ENCODE assay signal across 16 mouse cellular contexts in genomic region chr6:121014339-121014738, GRCm38 (mm10).
DNase-seq lines count a peak whose midpoint lies in the region; ATAC-seq lines count a peak whose summit lies in the region.
"Had no signal": no experiment of that assay in that cellular context is flagged by ENCODE, and none has a peak within 500 bp of the region (broad histone marks: within the 10 kb centered on the region; RNA-seq: fewer than 3 reads in every experiment).

No protein-coding gene starts in this region.

- DNase-seq in heart, adult 8-10 months (ENCODE audit: low spot score): peak; percentile 51
- DNase-seq in heart, postnatal 14 days: no peak
- DNase-seq in lung, postnatal 14 days: no peak
- no peak for DNase-seq in forebrain, embryonic 10.5 days (ENCODE audit: extremely low spot score, low spot score)
- DNase-seq: adrenal gland, adult 8-10 months; cerebellum, adult 11-12 months; kidney, adult 9 months had no signal

- H3K9ac ChIP-seq in lung, embryonic 16.5 days (ENCODE audit: low read length): no peak overlapping the region
- 0 out of 2 replicates have a peak overlapping the region, but pooled peaks have one; percentile 47 for H3K9ac ChIP-seq in heart, embryonic 13.5 days
- no peak overlapping the region for H3K9ac ChIP-seq in heart, embryonic 16.5 days (ENCODE audit: low read length)
- H3K9ac ChIP-seq: limb, embryonic 13.5 days had no signal

- no peaks in the 10 kb centered on the region for H3K9me3 ChIP-seq in lung, embryonic 16.5 days (ENCODE audit: control insufficient read depth, low read length)
- H3K9me3 ChIP-seq in heart, embryonic 13.5 days: no peaks in the 10 kb centered on the region
- H3K9me3 ChIP-seq in heart, embryonic 16.5 days (replicated peaks; ENCODE audit: control insufficient read depth, low read length): no peaks in the 10 kb centered on the region
- no peaks in the 10 kb centered on the region for H3K9me3 ChIP-seq in forebrain, embryonic 10.5 days
- H3K9me3 ChIP-seq: G1E; limb, embryonic 13.5 days had no signal

- intact Hi-C loops in heart, postnatal 14 days (cut with DNase I): loop anchor here (1.0 to 5.0 kb wide), 3 partner anchors 42 to 116 kb away; partner anchors contain the start of gene Mical3

- H3K27me3 ChIP-seq in lung, embryonic 16.5 days (ENCODE audit: control insufficient read depth, insufficient read depth, low read depth, low read length): no peaks in the 10 kb centered on the region
- no peaks in the 10 kb centered on the region for H3K27me3 ChIP-seq in heart, embryonic 13.5 days (replicated peaks)
- no peaks in the 10 kb centered on the region for H3K27me3 ChIP-seq in heart, embryonic 16.5 days (ENCODE audit: control insufficient read depth, insufficient read depth, low read length)
- H3K27me3 ChIP-seq in forebrain, embryonic 10.5 days (ENCODE audit: poor library complexity, severe bottlenecking): no peaks in the 10 kb centered on the region
- H3K27me3 ChIP-seq: limb, embryonic 13.5 days had no signal

- peaks cover 22% of the 10 kb centered on the region for H3K4me1 ChIP-seq in lung, embryonic 16.5 days (replicated peaks; ENCODE audit: control insufficient read depth, insufficient read depth, low read length)
- H3K4me1 ChIP-seq in heart, embryonic 13.5 days: peaks cover 22% of the 10 kb centered on the region
- H3K4me1 ChIP-seq in heart, embryonic 16.5 days (ENCODE audit: control insufficient read depth, insufficient read depth, low read length): peaks cover 16% of the 10 kb centered on the region
- no peaks in the 10 kb centered on the region for H3K4me1 ChIP-seq in forebrain, embryonic 10.5 days
- H3K4me1 ChIP-seq: limb, embryonic 13.5 days had no signal

- 0 out of 2 replicates have a peak, but pooled peaks cover 2% of the 10 kb centered on the region for H3K36me3 ChIP-seq in lung, embryonic 16.5 days (ENCODE audit: control insufficient read depth, insufficient read depth, low read length)
- H3K36me3 ChIP-seq in heart, embryonic 13.5 days: peaks cover 97% of the 10 kb centered on the region
- H3K36me3 ChIP-seq in heart, embryonic 16.5 days (ENCODE audit: control insufficient read depth, insufficient read depth): peaks cover 8% of the 10 kb centered on the region; the same call in 1 of the 2 replicates
- peaks cover 42% of the 10 kb centered on the region for H3K36me3 ChIP-seq in forebrain, embryonic 10.5 days (replicated peaks)

- 54% methylated on average over 11 of the region's 11 CpGs for WGBS in lung, embryonic 16.5 days
- 55% methylated on average over 11 of the region's 11 CpGs for WGBS in heart, embryonic 13.5 days
- WGBS in heart, embryonic 16.5 days: 51% methylated on average over 11 of the region's 11 CpGs
- WGBS in forebrain, embryonic 10.5 days: 87% methylated on average over 11 of the region's 11 CpGs

- ATAC-seq in lung, embryonic 16.5 days (ENCODE audit: low read depth): no peak
- no peak for ATAC-seq in heart, embryonic 13.5 days (ENCODE audit: extremely low read depth, insufficient number of reproducible peaks, low FRiP score, low TSS enrichment)
- no peak for ATAC-seq in heart, embryonic 16.5 days (replicated peaks; ENCODE audit: extremely low read depth, insufficient read depth, low FRiP score)
- ATAC-seq: forebrain, embryonic 14.5 days; inflammation-experienced regulatory T-cells, adult 6 months had no signal

- 0 out of 2 replicates have a peak overlapping the region, but pooled peaks have one; percentile 19 for H3K27ac ChIP-seq in lung, embryonic 16.5 days (ENCODE audit: low read length)
- H3K27ac ChIP-seq in heart, embryonic 13.5 days (replicated peaks): no peak overlapping the region
- H3K27ac ChIP-seq in heart, embryonic 16.5 days (ENCODE audit: low read length): no peak overlapping the region
- no peak overlapping the region for H3K27ac ChIP-seq in forebrain, embryonic 10.5 days
- H3K27ac ChIP-seq: left cerebral cortex, adult 2 months; limb, embryonic 13.5 days; macrophage had no signal

- H3K4me2 ChIP-seq in lung, embryonic 16.5 days (ENCODE audit: low read depth, low read length): no peak overlapping the region
- peak overlapping the region; percentile 32; the same call in 1 of the 2 replicates for H3K4me2 ChIP-seq in heart, embryonic 13.5 days
- peak overlapping the region; percentile 27; the same call in 1 of the 2 replicates for H3K4me2 ChIP-seq in heart, embryonic 16.5 days (ENCODE audit: low read depth, low read length)
- H3K4me2 ChIP-seq: limb, embryonic 13.5 days had no signal

- H3K4me3 ChIP-seq in lung, embryonic 16.5 days (ENCODE audit: low read length): no peak overlapping the region
- H3K4me3 ChIP-seq in heart, embryonic 13.5 days: no peak overlapping the region
- no peak overlapping the region for H3K4me3 ChIP-seq in heart, embryonic 16.5 days (ENCODE audit: low read length)
- H3K4me3 ChIP-seq in forebrain, embryonic 10.5 days: no peak overlapping the region
- H3K4me3 ChIP-seq: left cerebral cortex, adult 2 months; limb, embryonic 13.5 days had no signal
